Mouse (Mus musculus): Measurements from ENCODE around the gene Syt11. TPM values are rescaled to one million over a fixed set of nuclear protein-coding genes. Genes with fewer than 3 reads are reported as not detected.
A peak's percentile ranks its signal among the peaks of the same experiment; 100 is the strongest.
"Not testable (repeated sequence)": the region's sequence is repeated elsewhere in the genome, so short reads cannot be mapped to it uniquely, and the experiment has no call there.

Syt11 gene
- 10.8 and 14.4 TPM in 2 replicates for polyA plus RNA-seq (2015; fragmentation: Nextera tagmentation; extraction: Ambion mirVana)

DNA sequence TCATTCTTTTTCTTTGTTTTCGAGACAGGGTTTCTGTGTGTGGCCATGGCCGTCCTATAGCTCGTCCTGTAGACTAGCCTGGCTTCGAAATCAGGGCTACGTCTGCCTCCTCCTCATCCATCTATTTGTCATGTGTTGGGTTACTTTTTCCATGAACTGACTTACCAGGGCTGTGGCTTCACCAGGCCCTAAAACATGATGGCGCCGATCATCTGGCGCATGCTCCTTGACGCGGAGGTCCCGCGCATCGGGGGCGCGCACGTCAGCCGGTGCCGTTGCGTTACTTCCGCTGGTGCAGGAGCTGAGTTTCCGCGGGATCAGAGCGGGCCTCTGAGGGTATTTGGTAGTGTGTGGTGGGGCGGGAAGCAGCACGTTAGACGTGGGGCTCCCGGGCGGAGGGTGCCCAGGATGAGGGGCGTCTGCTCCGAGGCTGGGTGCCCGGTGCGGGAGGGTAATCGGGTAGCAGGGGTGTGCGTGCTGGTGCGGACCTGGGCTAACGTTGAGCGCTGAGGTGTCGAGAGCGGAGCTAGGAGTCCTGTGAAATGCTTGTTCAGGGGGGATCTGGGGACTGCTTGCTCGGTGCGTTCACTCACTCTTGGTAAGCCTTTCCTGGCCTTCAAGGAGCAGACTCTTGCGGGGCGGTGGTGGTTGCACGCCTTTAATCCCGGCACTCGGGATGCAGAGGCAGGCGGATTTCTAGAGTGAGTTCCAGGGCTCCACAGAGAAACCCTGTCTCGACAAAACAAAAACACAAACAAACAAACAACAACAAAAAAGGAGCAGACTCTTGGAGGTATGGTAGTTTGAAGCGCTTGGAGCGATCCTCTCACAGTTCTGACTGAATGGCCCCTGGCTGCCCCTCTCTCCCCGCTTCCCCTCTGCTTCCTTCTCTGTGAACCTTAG, at the start of gene Syt11:
Gene Syt11 (minus strand): TSS at position 226 of the 903 bp plus-strand sequence.
- Histone ChIP-seq H3K9ac (peak within 1 kb of the TSS; percentile 38; the same call in 1 of the 2 replicates), H3K4me2 (peak within 1 kb of the TSS; percentile 56), H3K27ac (peak within 1 kb of the TSS; percentile 61; the same call in 1 of the 2 replicates), H3K4me3 (peak within 1 kb of the TSS; percentile 48)
- H3K9me3 ChIP-seq (replicated peaks); H3K27me3 ChIP-seq; H3K36me3 ChIP-seq; H3K4me1 ChIP-seq (replicated peaks): not testable (repeated sequence)
- peak; percentile 47 for ATAC-seq (replicated peaks; ENCODE audit: insufficient number of reproducible peaks, insufficient read depth, low FRiP score, low read depth)
- 5% methylated on average over 36 of the region's 51 CpGs for WGBS

GRCm38 (mm10) chr3:88803910-88804540, 29.1 kb upstream of the Syt11 start:
- no peak for ATAC-seq (replicated peaks; ENCODE audit: insufficient number of reproducible peaks, insufficient read depth, low FRiP score, low read depth)
- WGBS, result 86% methylated on average over 5 of the region's 5 CpGs

DNA sequence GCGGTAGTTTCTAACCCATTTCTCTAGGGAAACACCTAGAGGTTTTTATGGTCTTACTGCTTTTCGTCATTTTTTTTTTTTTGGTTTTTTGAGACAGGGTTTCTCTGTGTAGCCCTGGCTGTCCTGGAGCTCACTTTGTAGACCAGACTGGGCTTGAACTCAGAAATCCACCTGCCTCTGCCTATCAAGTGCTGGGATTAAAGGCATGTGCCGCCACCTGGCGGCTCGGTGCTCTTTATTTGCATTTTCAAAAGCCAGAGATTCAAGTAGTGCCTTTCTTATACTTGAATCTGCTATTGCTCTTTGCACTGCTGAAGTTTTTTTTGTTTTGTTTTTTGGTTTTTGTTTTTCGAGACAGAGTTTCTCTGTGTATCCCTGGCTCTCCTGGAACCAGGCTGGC, 22.5 kb upstream of the Syt11 start:
- not testable (repeated sequence) for H3K27ac ChIP-seq; H3K36me3 ChIP-seq; ATAC-seq (replicated peaks; ENCODE audit: insufficient number of reproducible peaks, insufficient read depth, low FRiP score, low read depth); H3K27me3 ChIP-seq; H3K9ac ChIP-seq; H3K4me3 ChIP-seq; H3K4me2 ChIP-seq; H3K4me1 ChIP-seq (replicated peaks); H3K9me3 ChIP-seq (replicated peaks)
- WGBS, result 88% methylated on average over 6 of the region's 6 CpGs

More at GRCm38 (mm10) chr3:88803910-88804540, 29.1 kb upstream of the Syt11 start:
- no peaks in the 10 kb centered on the region for H3K27me3 ChIP-seq
- H3K4me2 ChIP-seq, result no peak overlapping the region
- H3K27ac ChIP-seq, result no peak overlapping the region
- H3K4me3 ChIP-seq, result no peak overlapping the region
- H3K9me3 ChIP-seq (replicated peaks), result no peaks in the 10 kb centered on the region
- no peaks in the 10 kb centered on the region for H3K4me1 ChIP-seq (replicated peaks)
- H3K36me3 ChIP-seq, result 0 out of 2 replicates have a peak, but pooled peaks cover 12% of the 10 kb centered on the region
- no peak overlapping the region for H3K9ac ChIP-seq

DNA sequence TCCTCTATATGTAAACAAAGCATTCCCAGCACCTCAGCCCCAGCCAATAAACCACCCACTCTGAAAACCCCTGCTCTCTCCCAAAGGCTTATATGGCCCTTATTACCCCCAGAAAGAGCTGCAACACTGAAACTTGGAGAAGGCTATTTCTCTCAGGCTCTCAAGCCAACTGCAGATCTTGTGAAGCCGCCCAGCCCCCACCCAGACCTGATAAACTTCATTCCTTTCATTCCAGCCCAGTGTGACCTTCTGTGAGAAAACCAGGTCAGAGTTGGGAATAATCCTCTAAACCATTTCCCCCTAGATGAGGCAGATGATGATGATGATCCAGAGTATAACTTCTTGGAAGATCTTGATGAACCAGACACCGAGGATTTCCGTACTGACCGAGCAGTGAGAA, 13.1 kb upstream of the Syt11 start:
- not testable (repeated sequence) for H3K36me3 ChIP-seq; H3K4me2 ChIP-seq; H3K27ac ChIP-seq; H3K9me3 ChIP-seq (replicated peaks); H3K27me3 ChIP-seq; H3K4me1 ChIP-seq (replicated peaks); H3K4me3 ChIP-seq; H3K9ac ChIP-seq; ATAC-seq (replicated peaks; ENCODE audit: insufficient number of reproducible peaks, insufficient read depth, low FRiP score, low read depth)
- 95% methylated on average over 3 of the region's 4 CpGs for WGBS

DNA sequence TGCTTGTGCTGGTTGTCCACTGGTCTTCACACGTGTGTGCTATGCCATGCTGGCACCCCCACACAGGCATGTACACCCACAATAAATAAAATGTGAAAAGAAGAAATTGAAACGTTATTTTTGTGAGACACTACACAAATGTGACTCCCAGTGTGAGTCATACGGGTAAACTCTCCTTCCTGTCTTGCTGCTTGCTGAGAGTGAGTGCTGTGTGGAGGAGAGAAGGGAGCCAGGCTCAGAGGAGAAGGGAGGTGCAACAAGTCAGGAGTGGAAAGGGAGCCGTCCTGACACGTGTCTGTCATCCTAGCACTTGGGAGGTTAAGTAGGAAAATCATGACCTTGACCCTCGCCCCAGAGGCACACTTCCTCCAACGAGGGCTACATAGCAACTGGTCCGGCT, 11.8 kb upstream of the Syt11 start:
- ATAC-seq (replicated peaks; ENCODE audit: insufficient number of reproducible peaks, insufficient read depth, low FRiP score, low read depth), result 0 out of 2 replicates have a peak, but pooled peaks have one; percentile 22
- H3K27ac ChIP-seq; H3K27me3 ChIP-seq; H3K4me2 ChIP-seq; H3K4me1 ChIP-seq (replicated peaks); H3K9me3 ChIP-seq (replicated peaks); H3K9ac ChIP-seq; H3K4me3 ChIP-seq; H3K36me3 ChIP-seq: not testable (repeated sequence)
- WGBS, result no CpG with 5 or more reads among the region's 8 CpGs

DNA sequence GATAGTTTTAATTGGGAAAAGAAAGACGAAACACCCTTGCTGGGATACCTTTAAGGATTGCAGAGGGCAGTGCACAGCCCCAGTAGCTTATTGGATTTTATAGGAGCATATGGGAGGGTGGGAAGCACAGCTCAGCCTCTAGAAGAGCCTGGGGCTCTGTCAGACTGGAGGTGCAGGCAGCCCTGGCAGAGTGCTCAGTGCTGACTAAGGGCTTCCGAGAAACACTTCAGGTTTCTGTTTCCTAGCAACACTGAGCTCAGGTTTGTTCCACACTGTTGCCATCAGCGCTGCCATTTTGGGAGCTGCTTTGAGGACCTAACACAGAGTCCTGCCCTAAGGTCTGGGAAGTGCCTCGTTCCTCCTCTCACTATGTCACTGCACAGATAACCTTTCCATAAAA, 11.4 kb upstream of the Syt11 start:
- ATAC-seq (replicated peaks; ENCODE audit: insufficient number of reproducible peaks, insufficient read depth, low FRiP score, low read depth), result peak; percentile 58; the same call in 1 of the 2 replicates
- 77% methylated on average over 1 of the region's 4 CpGs for WGBS

GRCm38 (mm10) chr3:88784889-88785288, 9.9 kb upstream of the Syt11 start:
- H3K36me3 ChIP-seq, result peaks cover 6% of the 10 kb centered on the region
- no peak overlapping the region for H3K4me3 ChIP-seq
- H3K4me2 ChIP-seq, result no peak overlapping the region
- H3K9ac ChIP-seq, result no peak overlapping the region
- H3K9me3 ChIP-seq (replicated peaks), result no peaks in the 10 kb centered on the region
- WGBS, result 91% methylated on average over 5 of the region's 5 CpGs
- no peak for ATAC-seq (replicated peaks; ENCODE audit: insufficient number of reproducible peaks, insufficient read depth, low FRiP score, low read depth)
- H3K4me1 ChIP-seq (replicated peaks), result 0 out of 2 replicates have a peak, but pooled peaks cover 2% of the 10 kb centered on the region
- H3K27me3 ChIP-seq, result no peaks in the 10 kb centered on the region
- H3K27ac ChIP-seq, result no peak overlapping the region

More for the DNA sequence above, 11.4 kb upstream of the Syt11 start:
- H3K27ac ChIP-seq; H3K9ac ChIP-seq; H3K9me3 ChIP-seq (replicated peaks); H3K36me3 ChIP-seq; H3K27me3 ChIP-seq; H3K4me1 ChIP-seq (replicated peaks); H3K4me2 ChIP-seq; H3K4me3 ChIP-seq: not testable (repeated sequence)

DNA sequence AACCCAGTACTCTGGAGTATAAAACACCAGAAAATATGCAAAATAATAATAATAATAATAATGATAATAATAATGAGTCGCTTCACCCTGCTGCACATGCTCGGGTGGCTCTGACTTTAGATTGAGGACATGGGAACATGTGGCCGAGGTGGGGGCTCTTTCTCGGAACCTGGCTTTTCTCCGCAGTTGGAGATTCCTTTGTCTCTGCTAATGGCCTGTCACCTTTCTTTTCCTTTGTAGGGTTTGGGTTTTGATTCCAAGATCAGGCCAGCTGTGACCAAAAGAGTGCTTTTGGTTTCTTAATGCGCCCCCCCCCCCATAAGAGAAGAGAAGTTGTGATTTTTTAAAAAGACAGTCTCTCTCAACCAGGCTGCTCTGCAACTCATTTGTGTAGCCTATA, 1.8 kb downstream of the Syt11 start:
- ATAC-seq (replicated peaks; ENCODE audit: insufficient number of reproducible peaks, insufficient read depth, low FRiP score, low read depth); H3K4me3 ChIP-seq; H3K4me1 ChIP-seq (replicated peaks); H3K9ac ChIP-seq; H3K4me2 ChIP-seq; H3K27ac ChIP-seq; H3K36me3 ChIP-seq; H3K9me3 ChIP-seq (replicated peaks); H3K27me3 ChIP-seq: not testable (repeated sequence)
- 86% methylated on average over 6 of the region's 6 CpGs for WGBS

- H3K27me3 ChIP-seq, H3K4me3 ChIP-seq: not testable (repeated sequence)
- 1% methylated on average over 19 of the region's 19 CpGs for WGBS
Measured at GRCm38 (mm10) chr3:88772399-88772798, 2.6 kb downstream of the Syt11 start.

DNA sequence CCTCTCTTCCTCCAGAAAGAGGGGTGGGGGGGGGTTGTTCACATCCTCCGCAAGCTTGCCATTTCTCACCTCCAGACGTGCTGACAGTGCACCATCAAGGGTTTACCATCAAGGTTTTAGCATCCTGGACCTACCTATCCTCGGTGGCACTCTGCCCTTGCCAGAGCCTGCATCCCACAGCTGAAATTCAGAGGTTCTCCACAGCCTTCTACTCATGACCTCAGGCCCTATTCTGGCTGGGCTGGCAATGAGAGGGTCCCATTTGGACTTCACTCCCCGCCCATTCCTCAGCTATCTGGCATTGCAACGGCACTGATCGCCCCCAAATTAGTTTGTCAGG, 3.1 kb downstream of the Syt11 start:
- H3K27me3 ChIP-seq; H3K9ac ChIP-seq; ATAC-seq (replicated peaks; ENCODE audit: insufficient number of reproducible peaks, insufficient read depth, low FRiP score, low read depth): not testable (repeated sequence)

More at GRCm38 (mm10) chr3:88772399-88772798, 2.6 kb downstream of the Syt11 start:
- not testable (repeated sequence) for H3K36me3 ChIP-seq; H3K27ac ChIP-seq; H3K4me1 ChIP-seq (replicated peaks); H3K9ac ChIP-seq; H3K9me3 ChIP-seq (replicated peaks)
- H3K4me2 ChIP-seq, result peak overlapping the region; percentile 36; the same call in 1 of the 2 replicates
- peak; percentile 58 for ATAC-seq (replicated peaks; ENCODE audit: insufficient number of reproducible peaks, insufficient read depth, low FRiP score, low read depth)

GRCm38 (mm10) chr3:88771189-88771940, 3.6 kb downstream of the Syt11 start:
- WGBS, result 1% methylated on average over 22 of the region's 28 CpGs
- not testable (repeated sequence) for H3K27me3 ChIP-seq; H3K4me1 ChIP-seq (replicated peaks); H3K36me3 ChIP-seq; H3K9me3 ChIP-seq (replicated peaks); H3K9ac ChIP-seq
- peak overlapping the region; percentile 61 for H3K4me2 ChIP-seq
- H3K27ac ChIP-seq, result peak overlapping the region; percentile 83
- ATAC-seq (replicated peaks; ENCODE audit: insufficient number of reproducible peaks, insufficient read depth, low FRiP score, low read depth), result peak; percentile 81
- peak overlapping the region; percentile 42 for H3K4me3 ChIP-seq

More for the DNA sequence above, 3.1 kb downstream of the Syt11 start:
- Histone ChIP-seq H3K27ac (peak overlapping the region; percentile 83), H3K4me3 (peak overlapping the region; percentile 42), H3K4me2 (peak overlapping the region; percentile 61)
- H3K4me1 ChIP-seq (replicated peaks); H3K9me3 ChIP-seq (replicated peaks); H3K36me3 ChIP-seq: not testable (repeated sequence)
- WGBS, result 13% methylated on average over 3 of the region's 6 CpGs

All from heart, embryonic 15.5 days (tissue).